Mouse (Mus musculus) layer of hippocampus, adult 11-12 months (tissue): ENCODE data around the gene Dixdc1.

Experiments used
- DNase-seq: peaks from one replicate; pipeline ENCODE4 v3.0.0; 2022; ENCODE audit warnings: low spot score

The Dixdc1 gene

DNA sequence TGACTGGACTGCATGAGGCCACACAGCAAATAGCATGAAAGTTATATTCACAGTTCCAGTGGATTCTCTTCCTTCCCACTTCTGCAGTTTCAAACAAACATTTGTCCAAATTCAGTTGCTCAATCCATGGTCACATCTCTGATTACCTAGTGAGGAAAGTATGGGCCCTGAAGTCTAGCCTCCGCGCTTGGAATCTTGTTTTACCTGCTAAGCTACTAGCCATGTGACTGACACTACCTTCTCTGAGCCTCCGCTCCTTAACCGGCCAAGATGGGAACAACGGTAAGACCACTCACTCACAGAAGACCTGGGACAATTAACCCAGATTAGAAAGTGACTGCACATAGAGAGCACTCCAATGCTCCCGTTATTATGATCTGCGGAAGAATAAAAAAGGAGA is 6.5 kb upstream of the Dixdc1 start:
- DNase-seq = no peak

DNA sequence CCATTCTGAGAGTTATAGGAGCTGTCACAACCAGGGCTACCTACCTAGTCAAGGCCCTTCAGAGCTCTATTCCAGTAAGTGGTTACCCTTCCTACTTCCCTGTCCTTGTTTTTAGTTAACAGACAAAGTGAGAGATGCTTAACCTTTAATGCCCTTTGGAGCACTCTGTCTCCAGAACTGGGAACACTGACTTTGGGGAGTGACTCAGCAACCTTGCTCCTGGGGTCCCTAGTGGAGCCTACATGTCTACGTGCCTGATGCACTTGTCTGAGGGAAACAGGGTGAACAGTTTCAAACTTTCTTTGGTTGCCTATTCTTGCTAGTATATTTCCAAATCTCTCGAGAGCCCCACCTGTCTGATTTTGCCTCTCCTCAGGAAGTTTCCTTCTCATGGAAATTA is 3.4 kb upstream of the Dixdc1 start:
- DNase-seq = no peak

DNA sequence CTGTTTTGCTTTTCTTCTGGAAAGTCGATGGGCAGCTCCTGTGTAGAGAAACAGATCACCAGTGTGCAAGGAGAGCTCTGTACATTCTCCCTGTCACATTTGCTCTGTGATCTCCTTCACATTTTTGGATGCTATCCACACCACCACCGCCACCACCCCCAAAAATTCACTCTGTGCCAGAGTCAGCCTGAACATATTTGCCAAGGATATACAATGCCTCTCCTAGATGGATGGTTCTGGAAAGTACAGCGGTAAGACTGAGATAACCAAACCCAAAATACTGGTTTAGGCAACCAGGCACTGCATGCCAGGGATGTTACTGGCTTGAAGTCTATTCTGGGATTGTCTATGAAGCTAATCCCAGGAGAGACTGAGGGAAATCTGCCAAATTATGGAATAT is 2.9 kb upstream of the Dixdc1 start:
- DNase-seq = no peak

DNA sequence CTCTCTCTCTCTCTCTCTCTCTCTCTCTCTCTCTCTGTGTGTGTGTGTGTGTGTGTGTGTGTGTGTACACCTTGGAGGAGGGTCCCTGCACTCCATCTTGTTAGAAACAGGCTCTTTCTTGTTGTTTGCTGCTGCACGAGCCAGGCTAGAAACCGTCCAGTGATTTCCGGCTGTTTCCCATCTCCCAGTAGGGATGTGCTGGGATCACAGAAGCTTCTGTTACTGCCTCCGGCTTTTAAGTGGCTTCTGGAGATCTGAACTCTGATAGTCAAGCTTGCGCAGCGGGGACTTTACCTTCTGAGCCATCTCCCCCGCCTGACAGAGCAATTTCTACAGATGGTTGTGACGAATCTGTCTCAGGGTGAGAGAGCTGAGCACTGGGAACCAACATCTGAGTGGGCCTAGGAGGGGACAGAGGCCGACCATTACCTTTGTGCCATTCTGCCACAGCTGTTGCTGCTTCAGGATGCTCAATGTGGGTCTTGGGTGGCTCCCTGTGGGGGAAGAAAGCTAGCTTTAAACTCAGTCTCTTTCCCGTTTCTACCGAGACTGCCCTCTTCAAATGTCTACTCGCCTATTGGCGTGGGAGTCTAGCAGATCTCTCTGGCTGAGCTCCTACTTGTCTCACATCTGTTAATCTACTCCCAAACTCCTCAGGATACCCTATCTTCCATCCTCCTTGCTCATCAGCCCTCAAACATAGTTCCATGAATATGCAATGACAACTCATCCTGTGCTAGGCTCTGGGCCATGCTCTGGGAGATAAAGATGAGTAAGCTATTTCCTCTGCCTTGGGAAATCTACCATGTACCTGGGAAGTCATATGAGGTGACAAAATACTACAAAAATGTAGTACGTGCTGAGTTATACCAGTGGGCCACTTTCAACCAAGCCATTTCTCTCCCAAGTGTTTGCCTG is 1.8 kb upstream of the Dixdc1 start:
- DNase-seq = no peak

DNA sequence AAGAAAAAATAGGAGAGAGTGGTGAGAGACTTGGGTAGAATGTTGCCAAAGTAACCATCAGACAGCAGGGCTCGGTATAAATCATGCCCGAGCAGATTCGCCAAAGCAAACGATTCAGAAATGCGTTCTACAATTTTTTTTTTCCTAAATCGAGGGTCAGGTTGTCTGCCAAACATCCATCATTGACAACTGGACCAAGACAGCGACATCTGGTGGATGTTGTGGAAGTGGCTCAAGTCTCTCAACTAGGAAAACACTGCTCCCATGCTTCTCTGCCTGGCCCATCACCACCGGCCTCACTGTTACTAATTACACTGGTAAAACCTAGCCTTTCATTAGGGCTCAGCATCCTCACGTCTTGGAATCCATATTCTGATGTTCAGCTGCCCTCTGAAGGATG is 4.3 kb downstream of the Dixdc1 start:
- peak; percentile 78 for DNase-seq

DNA sequence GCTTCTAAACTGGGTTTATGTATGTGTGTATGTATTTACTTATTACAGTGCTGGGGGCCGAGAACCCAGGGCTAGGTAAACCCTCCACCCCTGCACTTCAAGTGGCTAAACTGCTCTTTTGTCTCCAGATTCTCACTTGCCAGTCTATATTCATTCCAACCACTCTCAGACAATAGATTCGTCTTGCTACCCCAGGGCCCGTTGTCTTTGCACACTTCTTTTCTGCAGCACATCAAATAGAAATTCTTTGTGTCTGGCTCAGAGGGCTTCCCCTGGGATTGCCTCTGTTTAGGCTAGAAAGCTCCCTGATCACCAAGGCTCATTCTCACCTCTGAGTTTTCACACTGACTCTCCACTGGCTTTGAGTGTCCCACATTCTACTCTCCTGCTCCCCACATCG is 6.8 kb downstream of the Dixdc1 start:
- DNase-seq = no peak

DNA sequence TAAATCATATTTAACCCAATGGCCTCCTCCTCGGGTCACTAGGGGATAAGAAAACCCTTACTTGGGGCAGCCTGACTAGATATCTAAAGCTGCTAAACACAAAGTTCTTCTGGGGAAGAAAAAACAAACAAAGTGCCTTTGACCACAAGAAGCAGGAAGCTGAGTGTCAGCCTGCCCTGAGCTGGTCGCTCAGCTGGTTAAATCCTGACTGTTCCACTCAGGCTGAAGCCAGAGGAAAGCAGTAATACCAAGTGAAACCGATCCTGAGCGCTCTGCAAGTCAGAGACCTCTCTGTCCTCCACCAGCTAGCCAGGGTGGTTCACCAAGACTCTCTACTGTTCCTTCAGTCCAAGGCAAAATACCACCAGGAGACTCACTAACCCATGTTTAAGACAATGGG is 9.7 kb downstream of the Dixdc1 start:
- DNase-seq = no peak

DNA sequence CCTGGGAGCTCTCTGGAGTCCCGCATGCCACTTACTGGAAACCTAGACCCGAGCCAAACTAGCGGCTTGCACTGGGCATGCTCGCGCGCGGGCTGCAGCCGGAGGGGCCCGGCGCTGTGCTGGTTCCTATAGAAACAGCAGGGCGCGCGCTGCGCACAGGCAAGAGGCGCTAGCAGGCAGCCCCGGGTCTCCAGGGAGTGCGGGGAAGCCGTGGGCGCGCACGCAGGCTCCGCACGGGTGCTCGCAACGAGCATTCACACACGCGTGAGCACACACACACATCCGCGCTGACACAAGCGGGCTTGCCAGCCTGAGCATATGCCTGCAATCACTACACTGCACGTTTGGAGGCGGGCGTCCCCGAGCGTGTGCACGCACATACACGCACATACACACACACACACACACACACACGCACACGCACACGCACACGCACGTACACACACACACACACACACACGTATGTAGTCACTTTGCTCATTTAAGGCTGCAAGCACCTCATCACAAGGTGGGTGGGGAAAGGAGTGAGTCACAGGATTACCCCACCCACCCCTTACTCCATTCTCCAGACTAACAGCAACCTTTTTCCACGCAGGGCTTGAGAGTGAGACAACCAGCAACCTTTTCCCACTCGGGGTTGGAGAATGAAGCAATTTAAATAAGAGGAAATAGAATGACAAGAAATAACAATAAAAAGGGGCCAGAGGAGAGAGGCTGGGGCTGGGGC is 11.2 kb downstream of the Dixdc1 start:
- peak; percentile 88 for DNase-seq

DNA sequence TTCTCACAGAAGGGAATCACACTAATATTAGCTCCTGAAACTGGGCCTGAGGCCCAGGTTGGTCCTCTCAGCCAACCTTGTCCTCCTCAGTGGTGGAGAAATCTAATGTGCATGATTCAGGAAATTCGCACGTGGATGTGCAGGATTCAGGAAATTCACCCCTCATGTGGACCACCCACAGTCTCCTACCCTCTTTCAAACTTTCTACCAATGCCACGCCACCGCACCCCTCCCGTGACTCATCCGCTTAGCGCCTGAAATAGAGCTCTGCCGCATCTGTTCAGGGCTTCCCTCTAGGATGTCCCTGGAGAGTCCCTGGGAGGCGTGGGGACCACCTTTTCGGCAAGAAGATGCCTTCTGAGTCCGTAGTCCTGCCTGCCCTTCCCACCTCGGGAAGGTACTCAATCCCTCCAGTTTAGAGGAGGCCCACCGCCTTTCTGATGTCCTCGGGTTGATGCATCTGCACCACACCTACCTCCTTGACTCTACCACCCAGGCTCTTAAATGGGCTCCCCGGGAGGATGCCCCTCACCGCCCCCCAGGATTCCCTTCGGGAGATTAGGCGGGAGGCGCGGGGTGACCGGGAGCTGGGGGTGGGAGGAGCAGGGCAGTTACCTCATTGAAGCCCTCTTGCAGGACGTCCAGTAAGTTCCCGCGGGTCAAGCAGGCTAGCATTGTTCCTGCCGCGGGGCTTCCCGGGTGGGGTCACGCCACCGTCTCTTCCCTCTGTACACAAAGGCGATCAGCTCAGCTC is 12.0 kb downstream of the Dixdc1 start:
- peak; percentile 34 for DNase-seq

DNA sequence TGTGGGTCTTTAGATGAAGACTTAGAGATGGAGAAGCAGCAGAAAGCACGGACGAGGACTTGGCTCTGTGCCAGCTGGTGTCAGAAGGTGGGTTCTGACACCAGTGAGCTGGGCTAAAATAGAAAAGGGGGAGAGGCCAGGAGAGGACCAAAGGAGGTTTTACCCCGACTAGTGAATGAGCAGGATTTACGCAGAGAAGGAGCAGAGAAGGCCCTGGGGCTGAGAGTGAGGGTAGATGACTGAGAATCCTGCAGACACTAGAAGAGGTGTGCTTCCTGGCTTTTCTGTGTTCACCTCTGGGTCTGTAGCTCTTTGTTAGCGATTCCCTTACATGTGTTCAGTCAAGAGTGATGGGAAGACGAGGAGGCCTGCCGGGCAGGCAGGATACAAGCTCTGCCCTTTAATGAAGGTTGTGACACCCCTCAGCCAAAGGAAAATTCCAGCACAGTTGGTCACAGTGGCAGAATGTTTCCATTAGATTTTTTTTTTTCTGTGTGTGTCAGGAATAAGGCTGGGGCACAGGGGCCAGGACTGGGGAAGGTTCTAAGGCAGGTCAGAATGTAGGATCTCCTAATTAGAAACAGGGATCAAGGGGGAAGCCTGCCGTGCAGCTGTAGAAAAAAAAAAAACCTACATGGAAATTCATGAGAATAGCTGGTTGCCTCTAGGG is 13.3 kb downstream of the Dixdc1 start:
- no peak for DNase-seq

DNA sequence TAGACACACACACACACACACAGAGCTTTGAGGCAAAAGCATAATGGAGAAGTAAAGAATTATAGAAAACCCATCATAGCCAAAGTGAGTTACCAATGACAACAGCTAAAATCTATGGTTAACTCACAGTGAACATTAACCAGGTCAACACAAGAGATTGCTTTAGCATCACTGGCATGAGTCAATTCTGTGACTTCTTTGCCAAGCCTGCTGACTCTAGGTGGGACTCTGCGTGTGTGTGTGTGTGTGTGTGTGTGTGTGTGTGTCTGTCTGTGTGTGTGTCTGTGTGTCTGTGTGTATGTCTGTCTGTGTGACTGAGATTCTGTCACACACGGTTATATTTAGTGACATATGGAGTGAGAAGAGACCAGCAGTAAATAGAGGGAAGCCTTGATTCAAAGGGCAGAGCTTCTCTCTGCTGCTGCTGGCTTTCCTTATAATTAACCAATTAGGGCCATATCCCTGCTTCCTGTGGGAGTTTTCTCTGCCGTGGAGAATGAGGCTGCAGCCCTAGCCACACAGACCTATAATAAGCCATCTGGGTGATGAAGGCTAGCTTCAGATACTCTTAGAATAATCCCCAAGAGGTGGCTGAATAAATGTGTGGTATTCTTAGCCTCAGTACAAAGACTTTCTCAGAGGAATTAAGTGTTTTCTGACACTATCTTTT is 14.5 kb downstream of the Dixdc1 start:
- DNase-seq = no peak

DNA sequence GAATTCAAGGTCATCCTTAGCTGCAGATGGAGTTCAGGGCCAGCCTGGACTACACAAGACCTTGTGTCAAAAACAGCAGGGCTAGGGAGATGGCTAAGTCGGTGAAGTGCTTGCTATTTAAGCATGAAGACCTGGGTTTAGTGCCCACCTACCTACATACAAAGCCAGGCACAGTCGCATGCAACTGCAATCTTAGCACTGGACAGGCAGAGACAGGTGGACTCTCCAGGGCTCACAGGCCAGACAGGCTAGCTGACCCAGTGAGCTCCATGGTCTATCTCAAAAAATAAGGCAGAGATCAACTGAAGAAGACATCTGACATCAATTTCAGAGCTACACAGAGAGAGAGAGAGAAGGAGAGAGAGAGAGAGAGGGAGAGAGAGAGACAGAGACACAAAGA is 15.2 kb downstream of the Dixdc1 start:
- no peak for DNase-seq

DNA sequence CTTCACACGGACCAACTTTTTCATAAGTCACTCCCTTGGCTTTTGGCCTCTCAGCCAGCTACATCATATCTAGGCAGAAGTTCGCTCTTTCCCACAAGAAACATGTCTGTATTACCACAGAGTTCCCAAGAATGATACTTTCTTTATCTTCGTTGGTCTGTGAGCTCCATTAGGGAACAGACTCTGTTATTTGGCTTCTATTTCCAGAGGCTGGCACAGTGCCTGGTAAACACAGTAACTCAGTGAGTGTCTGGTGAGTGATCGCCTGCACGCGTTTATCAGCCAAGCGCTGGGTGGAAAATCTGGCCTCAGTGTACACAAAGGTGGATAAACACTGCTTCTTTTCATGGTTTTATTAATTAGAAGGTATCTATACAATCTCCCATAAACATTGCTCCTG is 15.9 kb downstream of the Dixdc1 start:
- peak; percentile 78 for DNase-seq

DNA sequence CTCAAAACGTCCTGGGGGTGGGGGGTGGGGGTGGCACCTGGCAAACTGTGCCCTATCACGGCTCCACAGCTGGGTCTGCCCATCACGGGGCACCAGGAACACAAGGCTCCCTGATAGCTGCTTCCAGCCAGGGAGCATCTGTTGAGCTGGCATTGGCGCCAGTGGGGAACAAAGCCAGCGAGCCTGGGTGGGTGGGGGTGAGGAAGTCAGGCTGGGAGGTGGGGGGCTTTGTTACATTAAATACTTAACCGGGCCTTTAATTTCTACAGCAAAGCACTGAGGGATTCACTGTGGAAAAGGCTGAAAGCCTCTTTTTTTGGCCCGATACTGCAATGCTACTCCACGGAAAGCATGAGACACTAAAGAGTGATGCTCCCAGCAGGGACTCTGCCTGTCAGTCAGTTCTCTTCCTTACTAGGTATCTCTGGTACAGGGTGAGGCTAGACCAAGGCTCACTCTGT is 16.8 kb downstream of the Dixdc1 start:
- DNase-seq = no peak

DNA sequence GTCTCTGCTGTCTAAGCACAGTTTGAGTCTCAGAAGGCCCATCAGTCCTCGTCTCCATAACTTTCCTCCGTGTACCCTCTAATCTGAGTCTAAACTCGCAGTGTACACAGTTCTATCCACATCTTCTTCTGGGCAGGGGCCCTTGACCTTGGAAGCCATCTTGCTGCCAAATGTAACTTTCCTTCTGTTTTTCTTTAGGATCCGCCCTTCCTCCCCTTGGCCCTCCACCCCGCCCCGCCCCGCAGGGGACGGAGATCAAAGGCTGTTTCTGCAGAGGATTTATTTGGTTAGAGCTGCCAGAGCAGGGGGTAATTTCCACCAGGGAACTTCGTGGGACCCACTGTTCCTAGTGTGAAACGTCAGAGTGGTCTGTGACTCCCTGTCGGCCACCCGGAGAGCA is 18.3 kb downstream of the Dixdc1 start:
- no peak for DNase-seq

DNA sequence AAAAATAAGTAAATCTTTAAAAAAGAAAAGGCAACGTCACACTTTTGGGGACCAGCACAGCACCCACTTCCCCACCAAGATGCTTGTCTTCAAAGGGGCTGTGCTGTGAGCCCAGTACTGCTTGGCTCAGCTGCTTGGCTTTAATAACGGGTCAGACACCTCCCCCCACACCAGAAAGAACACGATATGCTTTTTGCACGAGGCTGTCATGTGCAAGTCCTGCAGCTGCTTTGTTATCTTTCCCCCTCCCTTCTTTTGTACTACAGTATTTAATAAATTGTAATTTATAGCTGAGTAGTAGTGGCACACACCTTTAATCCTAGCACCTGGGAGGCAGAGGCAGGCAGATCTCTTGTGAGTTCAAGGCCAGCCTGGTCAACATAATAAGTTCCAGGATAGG is 20.4 kb downstream of the Dixdc1 start:
- DNase-seq = no peak

DNA sequence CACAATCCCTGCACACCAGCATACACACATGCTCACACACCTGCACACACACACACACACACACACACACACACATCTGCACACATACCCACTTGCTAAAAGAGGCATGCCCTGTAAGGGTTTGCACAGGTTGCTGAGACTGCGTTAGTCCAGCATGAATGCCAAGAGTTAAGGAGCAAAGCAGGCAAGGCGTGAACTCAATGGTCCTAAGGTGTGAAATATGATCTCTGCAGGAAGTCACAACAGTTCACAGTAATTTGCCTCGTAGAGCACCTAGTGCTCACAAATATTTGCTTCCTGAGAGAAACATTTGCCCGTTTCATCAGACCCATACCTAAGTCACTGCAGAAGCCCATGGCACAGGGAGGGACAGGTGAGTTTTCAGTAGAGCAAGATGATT is 25.1 kb downstream of the Dixdc1 start:
- DNase-seq = no peak

DNA sequence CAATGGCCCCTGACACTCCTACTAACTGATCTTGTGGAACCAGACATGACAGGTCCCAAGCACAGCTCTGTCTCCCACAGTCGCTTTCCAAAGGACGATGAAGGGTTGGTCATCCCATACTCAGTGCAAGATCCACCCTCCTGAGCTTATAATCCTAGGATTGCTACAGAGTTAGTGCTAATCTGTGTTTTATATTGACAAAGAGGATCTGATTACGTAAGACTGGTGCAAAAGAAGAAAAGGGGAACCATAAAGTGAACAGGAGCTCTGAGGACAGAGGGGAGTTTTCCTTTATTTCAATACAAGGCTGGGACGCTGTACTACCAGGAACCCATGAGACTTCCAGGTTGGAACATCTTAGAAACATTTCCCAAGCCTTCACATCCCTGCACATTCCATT is 28.0 kb downstream of the Dixdc1 start:
- DNase-seq = no peak

DNA sequence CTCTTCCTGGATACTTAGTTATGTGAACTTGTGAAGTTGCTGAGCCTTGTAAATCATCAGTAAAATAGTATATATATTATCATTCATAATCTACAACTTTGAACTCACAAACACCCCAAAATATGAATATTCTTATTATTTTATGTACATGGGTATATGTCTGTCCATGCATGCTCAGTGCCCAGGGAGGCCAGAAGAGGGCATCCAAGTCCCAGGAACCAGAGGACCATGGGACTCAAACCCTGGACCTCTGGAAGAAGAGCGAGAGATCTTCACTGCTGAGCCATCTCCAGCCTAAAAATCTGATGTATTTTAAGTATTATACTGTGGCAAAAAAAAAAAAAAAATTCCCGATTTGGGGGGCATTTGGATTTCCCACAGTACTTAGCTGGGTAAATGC is 30.2 kb downstream of the Dixdc1 start:
- no peak for DNase-seq

DNA sequence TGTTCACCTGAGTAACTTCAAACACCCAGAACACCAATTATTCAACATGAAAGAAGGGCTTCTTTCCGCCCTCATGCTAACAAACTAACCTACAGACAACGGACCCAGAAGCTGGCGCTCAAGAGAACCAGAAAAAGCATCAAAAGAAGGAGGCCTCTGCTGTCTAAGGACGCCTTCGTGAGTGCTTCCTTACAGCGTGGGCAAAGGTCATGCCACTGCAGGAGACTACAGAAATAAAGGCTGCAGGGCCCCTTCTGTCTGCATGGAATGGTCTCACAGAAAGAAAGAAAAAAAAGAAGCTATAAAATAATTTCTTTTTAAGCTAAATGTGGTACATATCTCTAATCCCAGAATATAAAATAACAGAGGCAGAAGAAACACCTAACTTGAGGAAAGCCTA is 34.4 kb downstream of the Dixdc1 start:
- no peak for DNase-seq

DNA sequence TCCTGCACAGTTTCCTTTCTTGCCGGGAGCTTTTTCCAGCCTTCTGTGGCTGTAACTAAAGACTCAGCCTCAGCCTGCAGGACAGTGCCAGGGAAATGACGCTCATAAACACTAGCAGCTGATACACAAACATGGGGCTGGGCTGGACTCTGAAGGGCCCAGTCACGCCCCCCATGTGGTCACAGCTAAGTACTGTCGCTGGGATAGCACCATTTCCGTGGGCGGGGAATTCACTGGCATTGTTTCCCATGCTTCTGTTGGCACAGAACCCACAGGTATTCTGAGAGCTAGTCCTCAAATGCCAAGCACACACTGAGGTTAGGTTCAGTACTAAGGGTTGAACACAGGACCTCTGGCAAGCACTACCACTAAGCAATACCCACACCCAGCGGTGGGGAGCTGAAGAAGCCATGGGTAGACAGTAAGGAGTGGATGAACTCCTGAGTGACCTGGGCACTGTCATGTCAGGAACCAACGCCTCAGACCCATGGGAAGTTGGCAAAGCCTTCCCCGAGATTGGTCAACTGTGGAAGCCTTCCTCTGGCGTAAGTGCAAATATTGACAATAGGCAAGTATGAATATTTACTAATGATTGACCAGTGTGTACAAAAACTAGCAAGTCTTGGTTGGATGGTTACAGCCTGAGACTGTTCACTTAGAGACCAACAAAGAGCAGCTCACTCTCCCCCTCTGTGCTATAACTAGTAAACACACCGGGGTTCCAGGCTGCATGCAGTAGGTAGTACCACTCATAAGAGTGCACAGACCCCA is 38.2 kb downstream of the Dixdc1 start:
- peak; percentile 50 for DNase-seq
